Comparison of ENCODE assay signal across 9 mouse cellular contexts in genomic region chr1:74882055-74882734, GRCm38 (mm10). TPM values are rescaled to one million over a fixed set of nuclear protein-coding genes. Genes with fewer than 3 reads are reported as not detected.
DNase-seq lines count a peak whose midpoint lies in the region; ATAC-seq and TF ChIP-seq lines count a peak whose summit lies in the region.
"Had no signal": no experiment of that assay in that cellular context is flagged by ENCODE, and none has a peak within 500 bp of the region (broad histone marks: within the 10 kb centered on the region; RNA-seq: fewer than 3 reads in every experiment).

No protein-coding gene starts in this region.

- no peak for DNase-seq in heart, embryonic 10.5 days (ENCODE audit: low spot score)
- no peak for DNase-seq in heart, adult 18-20 months
- DNase-seq in ES-E14 (ENCODE audit: low read depth, low spot score): no peak
- DNase-seq in forebrain, embryonic 14.5 days (ENCODE audit: low spot score): no peak
- DNase-seq in layer of hippocampus, adult 8-10 months (ENCODE audit: low spot score in 2 of 2): no peak
- no peak for DNase-seq in frontal cortex, postnatal 25 days (ENCODE audit: low spot score in 2 of 2)
- DNase-seq in right cerebral cortex, postnatal 14 days: no peak

- 1% methylated on average over 65 of the region's 74 CpGs for WGBS in heart, embryonic 10.5 days
- WGBS in forebrain, embryonic 14.5 days: under 1% methylated on average over 63 of the region's 74 CpGs
- 2% methylated on average over 74 of the region's 74 CpGs for WGBS in liver, embryonic 15.5 days (ENCODE audit: insufficient replicate concordance)

- no peaks in the 10 kb centered on the region for H3K9me3 ChIP-seq in heart, embryonic 10.5 days
- H3K9me3 ChIP-seq in ES-E14 (ENCODE audit: control insufficient read depth, insufficient read depth, low read depth, low read length): no peaks in the 10 kb centered on the region
- H3K9me3 ChIP-seq in forebrain, embryonic 14.5 days (replicated peaks; ENCODE audit: control insufficient read depth, low read length): no peaks in the 10 kb centered on the region
- H3K9me3 ChIP-seq in liver, embryonic 15.5 days (replicated peaks): no peaks in the 10 kb centered on the region

- in situ Hi-C loops in ES-E14 (cut with MboI; ENCODE audit: low sequenced_read_pairs in 2 of 2, unreplicated experiment in 2 of 2): loop anchor here (5.0 to 10.0 kb wide), 2 partner anchors 80 to 107 kb away; partner anchors contain the start of gene Wnt6 (in 1 of the 2)

- peak overlapping the region; percentile 52 for H3K4me2 ChIP-seq in forebrain, embryonic 14.5 days (ENCODE audit: low read length)
- H3K4me2 ChIP-seq in liver, embryonic 15.5 days: peak overlapping the region; percentile 46

- H3K4me3 ChIP-seq in heart, embryonic 10.5 days: peak overlapping the region; percentile 56
- peak overlapping the region; percentile 4 to 47; a peak in 3 of 4 replicates for H3K4me3 ChIP-seq in ES-E14 (ENCODE audit: insufficient read depth in 1 of 2, low read depth in 1 of 2, low read length in 2 of 2, poor library complexity in 1 of 2, severe bottlenecking in 1 of 2)
- peak overlapping the region; percentile 31 for H3K4me3 ChIP-seq in forebrain, embryonic 14.5 days (ENCODE audit: low read depth, low read length)
- peak overlapping the region; percentile 21 for H3K4me3 ChIP-seq in liver, embryonic 15.5 days (replicated peaks)

- no peak overlapping the region for H3K27ac ChIP-seq in heart, embryonic 10.5 days
- H3K27ac ChIP-seq in ES-E14 (ENCODE audit: insufficient read depth, low read depth, low read length, poor library complexity, severe bottlenecking): no peak overlapping the region
- H3K27ac ChIP-seq in forebrain, embryonic 14.5 days (ENCODE audit: low read depth, low read length): no peak overlapping the region
- H3K27ac ChIP-seq in liver, embryonic 15.5 days (replicated peaks): no peak overlapping the region

- H3K27me3 ChIP-seq in heart, embryonic 10.5 days (ENCODE audit: insufficient read depth, poor library complexity, severe bottlenecking): peaks cover 99% of the 10 kb centered on the region
- peaks cover 81% of the 10 kb centered on the region for H3K27me3 ChIP-seq in forebrain, embryonic 14.5 days (replicated peaks; ENCODE audit: control insufficient read depth, insufficient read depth, low read length)
- H3K27me3 ChIP-seq in liver, embryonic 15.5 days: peaks cover 94% of the 10 kb centered on the region

- ATAC-seq in forebrain, embryonic 14.5 days: no peak
- no peak for ATAC-seq in liver, embryonic 15.5 days (ENCODE audit: insufficient read depth)

- no peak overlapping the region; the same call in 1 of the 2 replicates for H3K9ac ChIP-seq in ES-E14 (ENCODE audit: insufficient read depth, low read depth, low read length, poor library complexity, severe bottlenecking)
- no peak overlapping the region; the same call in 1 of the 2 replicates for H3K9ac ChIP-seq in forebrain, embryonic 14.5 days (ENCODE audit: low read length)
- no peak overlapping the region for H3K9ac ChIP-seq in liver, embryonic 15.5 days

- no peaks in the 10 kb centered on the region for H3K36me3 ChIP-seq in heart, embryonic 10.5 days
- H3K36me3 ChIP-seq in ES-E14 (ENCODE audit: control insufficient read depth, insufficient read depth, low read length, poor library complexity, severe bottlenecking): no peaks in the 10 kb centered on the region
- H3K36me3 ChIP-seq in forebrain, embryonic 14.5 days (ENCODE audit: control insufficient read depth, insufficient read depth, low read length): no peaks in the 10 kb centered on the region
- H3K36me3 ChIP-seq in liver, embryonic 15.5 days (replicated peaks): no peaks in the 10 kb centered on the region

- H3K4me1 ChIP-seq in heart, embryonic 10.5 days: peaks cover 31% of the 10 kb centered on the region
- H3K4me1 ChIP-seq in ES-E14 (ENCODE audit: control insufficient read depth in 2 of 2, insufficient read depth in 2 of 2, low read length in 2 of 2, poor library complexity in 1 of 2): peaks cover 0 to 11% of the 10 kb centered on the region in 2 experiments; a peak in 1 of 4 replicates
- peaks cover 6% of the 10 kb centered on the region; the same call in 1 of the 2 replicates for H3K4me1 ChIP-seq in forebrain, embryonic 14.5 days (ENCODE audit: control insufficient read depth, insufficient read depth, low read length)
- 0 out of 2 replicates have a peak, but pooled peaks cover 3% of the 10 kb centered on the region for H3K4me1 ChIP-seq in liver, embryonic 15.5 days (replicated peaks)

TF ChIP-seq in ES-E14, 5 proteins besides CTCF, POLR2A, EP300 and RAD21:
- no peak for TF ChIP-seq CHD2 (IDR thresholded peaks at IDR 0.05; ENCODE audit: low read depth, low read length)
- TF ChIP-seq MAFK (IDR thresholded peaks at IDR 0.05; ENCODE audit: insufficient read depth, low read depth, low read length): no peak
- no peak for TF ChIP-seq ZC3H11A (IDR thresholded peaks at IDR 0.05; ENCODE audit: borderline replicate concordance, low read depth, low read length)
- no peak for TF ChIP-seq HCFC1 (IDR thresholded peaks at IDR 0.05; ENCODE audit: borderline replicate concordance, insufficient read depth, low read length)
- no peak for TF ChIP-seq ZNF384 (IDR thresholded peaks at IDR 0.05; ENCODE audit: low read depth, low read length)

RNA-seq across cellular contexts. Expression of gene Fev, which starts 3.0 kb away (rescaled TPM):
- 1.2 and 1.4 TPM in 2 replicates for polyA plus RNA-seq in heart, embryonic 10.5 days (2016; fragmentation: Nextera tagmentation; extraction: Ambion mirVana)
- total RNA-seq in heart, adult 18-20 months (2021): not detected
- not detected in 2 replicates for total RNA-seq in ES-E14 (2012; rRNA removed)
- polyA plus RNA-seq in forebrain, embryonic 14.5 days (2014; fragmentation: Nextera tagmentation; extraction: Ambion mirVana): not detected in 2 replicates
- polyA plus RNA-seq in liver, embryonic 15.5 days (2015; fragmentation: Nextera tagmentation; extraction: Ambion mirVana): 0.09 TPM in 1 of 2 replicates, not detected in the other
- not detected for total RNA-seq in layer of hippocampus, adult 8-10 months (2022)
- total RNA-seq: hematopoietic stem cell, adult 5-6 weeks had no signal

RNA-seq across cellular contexts. Expression of gene Cryba2, which starts 10.7 kb away (rescaled TPM):
- not detected in 2 replicates for polyA plus RNA-seq in heart, embryonic 10.5 days (2016; fragmentation: Nextera tagmentation; extraction: Ambion mirVana)
- not detected for total RNA-seq in heart, adult 18-20 months (2021)
- total RNA-seq in ES-E14 (2012; rRNA removed): not detected in 2 replicates
- polyA plus RNA-seq in forebrain, embryonic 14.5 days (2014; fragmentation: Nextera tagmentation; extraction: Ambion mirVana): not detected in 2 replicates
- not detected in 2 replicates for polyA plus RNA-seq in liver, embryonic 15.5 days (2015; fragmentation: Nextera tagmentation; extraction: Ambion mirVana)
- total RNA-seq in layer of hippocampus, adult 8-10 months (2022): under 1 TPM in 2 of 4 experiments, not detected in 2; 0.74 to 0.82 TPM
- total RNA-seq: hematopoietic stem cell, adult 5-6 weeks had no signal

RNA-seq across cellular contexts. Expression of gene Cdk5r2, which starts 27.5 kb away (rescaled TPM):
- polyA plus RNA-seq in heart, embryonic 10.5 days (2016; fragmentation: Nextera tagmentation; extraction: Ambion mirVana): not detected in 2 replicates
- total RNA-seq in heart, adult 18-20 months (2021): not detected
- 0.26 and 0.54 TPM in 2 replicates for total RNA-seq in ES-E14 (2012; rRNA removed)
- 4.5 and 5.3 TPM in 2 replicates for polyA plus RNA-seq in forebrain, embryonic 14.5 days (2014; fragmentation: Nextera tagmentation; extraction: Ambion mirVana)
- not detected in 2 replicates for polyA plus RNA-seq in liver, embryonic 15.5 days (2015; fragmentation: Nextera tagmentation; extraction: Ambion mirVana)
- total RNA-seq in layer of hippocampus, adult 8-10 months (2022): 100 to 1,000 TPM; 159 to 177 (median 168) TPM
- total RNA-seq: hematopoietic stem cell, adult 5-6 weeks had no signal

RNA-seq across cellular contexts. Expression of gene Cfap65, which starts 53.2 kb away (rescaled TPM):
- not detected in 2 replicates for polyA plus RNA-seq in heart, embryonic 10.5 days (2016; fragmentation: Nextera tagmentation; extraction: Ambion mirVana)
- under 1 TPM in 1 of 2 experiments, not detected in 1; 0.33 TPM for total RNA-seq in heart, adult 18-20 months (2021)
- 0.05 TPM in 1 of 2 replicates, not detected in the other for total RNA-seq in ES-E14 (2012; rRNA removed)
- polyA plus RNA-seq in forebrain, embryonic 14.5 days (2014; fragmentation: Nextera tagmentation; extraction: Ambion mirVana): 0.29 and 0.68 TPM in 2 replicates
- not detected in 2 replicates for polyA plus RNA-seq in liver, embryonic 15.5 days (2015; fragmentation: Nextera tagmentation; extraction: Ambion mirVana)
- total RNA-seq in layer of hippocampus, adult 8-10 months (2022): 1 to 10 TPM; 3.3 to 4.6 (median 3.6) TPM
- total RNA-seq: hematopoietic stem cell, adult 5-6 weeks had no signal

Comparison
In these comparisons a context has a peak if more than half of its experiments do, and no peak if none do; other contexts are left out.
1. RNA of gene Cdk5r2, which starts 27.5 kb away (total RNA-seq): 159 to 177 TPM in layer of hippocampus, adult 8-10 months; 0.26 to 0.54 TPM in ES-E14 and not detected in heart, adult 18-20 months; every median in the first group is over 100 times any median in the second.
2. Peak in every context shown above with its lines, with median percentiles within 50 percentile points of each other: H3K4me3 ChIP-seq.